Mouse (Mus musculus): ENCODE data around the gene Imp3. TPM values are rescaled to one million over a fixed set of nuclear protein-coding genes. Genes with fewer than 3 reads are reported as not detected.
"Not testable (repeated sequence)": the region's sequence is repeated elsewhere in the genome, so short reads cannot be mapped to it uniquely, and the experiment has no call there.

The Imp3 gene
- 10 to 100 TPM; 52.4 to 53.2 TPM for total RNA-seq (2021)
- long read RNA-seq, experiment 1, transcript Imp3-201 (1 exons, 924 nt): major isoform, 32 of 32 reads
- long read RNA-seq, experiment 1, partial matches to known transcripts: 0 of 32 reads
- long read RNA-seq, experiment 1, other reads (novel, unspliced or antisense): 0 of 32 reads
- long read RNA-seq, experiment 2, transcript Imp3-201 (1 exons, 924 nt): major isoform, 66 of 69 reads
- long read RNA-seq, experiment 2, partial matches to known transcripts: 0 of 69 reads
- long read RNA-seq, experiment 2, other reads (novel, unspliced or antisense): 3 of 69 reads

DNA sequence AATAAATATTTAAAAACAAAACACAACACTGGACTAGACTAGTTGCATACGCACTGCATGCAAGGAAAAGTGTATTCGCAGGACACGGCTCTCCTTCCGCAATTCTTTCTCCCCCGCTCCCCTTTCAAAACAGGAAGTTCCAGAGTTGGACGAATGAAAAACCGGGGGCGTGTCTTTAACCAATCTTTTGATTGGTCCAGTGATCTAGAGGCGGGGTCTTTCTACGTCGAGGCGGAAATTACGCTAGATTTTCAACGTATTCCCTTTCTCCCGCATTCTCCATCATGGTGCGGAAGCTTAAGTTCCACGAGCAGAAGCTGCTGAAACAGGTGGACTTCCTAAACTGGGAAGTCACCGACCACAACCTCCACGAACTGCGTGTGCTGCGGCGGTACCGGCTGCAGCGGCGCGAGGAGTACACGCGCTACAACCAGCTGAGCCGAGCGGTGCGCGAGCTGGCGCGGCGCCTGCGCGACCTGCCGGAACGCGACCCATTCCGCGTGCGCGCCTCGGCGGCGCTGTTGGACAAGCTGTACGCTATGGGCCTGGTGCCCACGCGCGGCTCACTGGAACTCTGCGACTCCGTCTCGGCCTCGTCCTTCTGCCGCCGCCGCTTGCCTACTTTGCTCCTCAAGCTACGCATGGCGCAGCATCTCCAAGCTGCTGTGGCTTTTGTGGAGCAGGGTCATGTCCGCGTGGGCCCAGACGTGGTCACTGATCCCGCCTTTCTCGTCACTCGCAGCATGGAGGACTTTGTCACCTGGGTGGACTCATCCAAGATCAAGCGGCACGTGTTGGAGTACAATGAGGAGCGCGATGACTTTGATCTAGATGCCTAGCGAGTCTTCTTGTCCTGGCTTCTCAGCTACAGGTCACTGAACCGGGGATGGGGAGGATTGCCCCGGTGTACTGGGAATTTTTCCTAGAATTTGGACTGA lies at the start of gene Imp3:
TSS of gene Imp3 (plus strand) at position 253 of the 938 bp plus-strand sequence.
- DNase-seq (ENCODE audit: low spot score in 2 of 2): peak; percentile 88 to 97

DNA sequence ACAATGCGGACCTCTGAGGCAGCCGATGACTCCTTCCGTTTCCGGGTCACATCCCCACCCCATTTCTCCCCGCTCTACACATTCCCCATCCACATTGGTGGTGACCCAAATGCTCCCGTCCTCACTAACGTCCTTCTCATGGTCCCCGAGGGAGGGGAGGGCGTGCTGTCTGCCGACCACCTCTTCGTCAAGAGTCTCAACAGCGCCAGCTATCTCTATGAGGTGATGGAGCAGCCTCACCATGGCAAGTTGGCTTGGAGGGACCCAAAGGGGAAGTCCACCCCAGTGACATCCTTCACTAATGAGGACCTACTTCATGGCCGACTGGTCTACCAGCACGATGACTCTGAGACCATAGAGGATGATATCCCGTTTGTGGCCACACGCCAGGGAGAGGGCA lies 49.7 kb upstream of the Imp3 start:
- no peak for DNase-seq (ENCODE audit: low spot score in 2 of 2)

DNA sequence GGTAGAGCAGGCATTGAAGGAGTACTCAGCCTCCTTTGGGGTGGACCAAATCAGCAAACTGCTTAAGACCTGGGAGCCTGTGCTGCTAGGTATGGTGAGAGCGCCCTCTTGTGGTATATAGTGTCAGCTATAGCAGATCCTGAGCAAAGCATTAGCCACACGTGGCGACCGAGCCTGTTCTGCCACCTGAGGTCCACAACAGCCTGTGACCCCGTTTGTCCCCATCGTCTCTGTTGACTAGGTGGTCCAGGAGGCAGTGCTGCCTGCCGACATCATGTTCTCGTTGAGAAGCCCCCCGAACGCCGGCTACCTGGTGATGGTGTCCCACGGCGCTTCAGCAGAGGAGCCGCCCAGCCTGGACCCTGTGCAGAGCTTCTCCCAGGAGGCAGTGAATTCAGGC lies 47.5 kb upstream of the Imp3 start:
- peak; percentile 68 to 88 for DNase-seq (ENCODE audit: low spot score in 2 of 2)

DNA sequence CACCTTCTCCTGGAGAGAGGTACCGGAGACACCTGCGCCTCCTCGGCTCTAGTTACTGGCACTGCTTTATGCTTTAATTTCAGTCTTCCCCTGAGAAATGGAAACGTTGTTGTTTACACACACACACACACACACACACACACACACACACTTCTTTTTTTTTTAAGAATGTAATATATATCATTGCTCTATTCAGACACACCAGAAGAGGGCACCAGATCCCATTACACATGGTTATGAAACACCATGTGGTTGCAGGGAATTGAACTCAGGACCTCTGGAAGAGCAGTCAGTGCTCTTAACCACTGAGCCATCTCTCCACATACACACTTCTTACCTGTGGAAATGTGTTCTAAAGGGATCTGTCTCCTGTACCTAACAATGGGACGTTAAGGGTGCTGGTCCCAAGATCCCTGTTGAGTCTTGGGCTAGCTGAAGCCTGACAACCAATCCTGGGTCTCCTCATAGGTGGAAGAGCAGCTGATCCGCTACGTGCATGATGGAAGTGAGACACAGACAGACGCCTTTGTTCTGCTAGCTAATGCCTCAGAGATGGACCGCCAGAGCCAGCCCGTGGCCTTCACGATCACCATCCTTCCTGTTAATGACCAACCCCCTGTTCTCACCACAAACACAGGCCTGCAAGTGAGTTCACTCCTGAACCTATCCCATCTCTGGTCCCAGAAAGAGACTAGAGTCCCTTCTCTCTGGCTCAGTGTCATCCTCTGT lies 46.6 kb upstream of the Imp3 start:
- DNase-seq (ENCODE audit: low spot score in 2 of 2): no peak

DNA sequence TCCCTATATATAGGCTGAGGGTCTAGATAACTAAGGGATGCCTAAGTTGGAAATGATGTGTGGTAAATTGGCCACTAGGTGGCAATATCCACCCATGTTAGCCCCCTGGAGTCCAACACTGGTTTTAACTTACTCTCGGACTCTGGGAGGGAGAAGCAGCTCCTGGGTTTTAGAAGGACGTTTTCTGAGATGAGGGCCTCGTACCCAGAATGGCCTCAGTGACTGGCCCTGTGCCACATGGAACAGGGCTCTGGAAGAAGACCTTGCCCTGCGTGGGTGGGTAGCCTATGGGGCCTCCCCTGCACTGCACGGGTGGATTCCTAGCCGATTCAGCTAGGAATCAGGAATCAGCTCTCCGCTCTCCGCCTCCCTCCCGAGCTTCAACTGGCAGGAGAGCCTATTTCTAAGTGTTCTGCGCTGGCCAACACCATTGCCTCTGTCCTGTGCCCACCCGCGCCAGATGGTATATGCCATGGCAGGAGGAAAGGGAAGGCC lies 45.7 kb upstream of the Imp3 start:
- peak; percentile 75 to 85 for DNase-seq (ENCODE audit: low spot score in 2 of 2)

DNA sequence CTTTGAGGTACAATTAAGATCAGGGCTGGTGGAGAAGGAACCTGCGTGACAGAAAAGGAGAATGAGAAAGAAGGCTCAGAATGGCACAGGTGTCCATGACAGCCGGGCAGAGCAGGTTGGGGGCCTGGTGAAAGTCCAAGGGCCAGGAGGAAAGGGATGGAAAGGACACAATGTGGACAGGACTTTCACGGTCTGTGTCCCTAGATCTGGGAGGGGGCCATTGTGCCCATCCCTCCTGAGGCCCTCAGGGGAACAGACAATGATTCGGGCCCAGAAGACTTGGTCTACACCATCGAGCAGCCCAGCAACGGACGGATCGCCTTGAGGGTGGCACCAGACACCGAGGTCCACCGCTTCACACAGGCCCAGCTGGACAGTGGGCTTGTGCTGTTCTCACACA lies 45.2 kb upstream of the Imp3 start:
- no peak for DNase-seq (ENCODE audit: low spot score in 2 of 2)

DNA sequence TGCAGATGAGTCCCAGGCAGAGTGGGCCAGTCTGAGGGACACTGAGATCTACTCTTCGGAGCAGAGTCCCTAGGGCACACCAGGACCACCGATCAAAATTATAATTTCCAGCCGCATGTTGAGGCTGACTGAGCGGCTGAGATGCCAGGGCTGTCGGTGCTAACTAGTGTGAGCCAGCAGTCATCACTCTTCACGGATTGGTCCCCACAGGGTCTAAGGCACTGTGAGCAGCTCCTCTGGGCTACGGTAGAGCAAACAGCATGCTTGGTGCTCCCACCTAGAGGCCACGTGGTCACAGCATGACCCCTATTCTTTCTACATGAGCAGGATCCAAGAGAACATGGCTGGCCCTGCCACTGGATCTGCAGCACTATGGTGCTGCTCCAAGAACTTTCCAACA lies 44.0 kb upstream of the Imp3 start:
- no peak for DNase-seq (ENCODE audit: low spot score in 2 of 2)

DNA sequence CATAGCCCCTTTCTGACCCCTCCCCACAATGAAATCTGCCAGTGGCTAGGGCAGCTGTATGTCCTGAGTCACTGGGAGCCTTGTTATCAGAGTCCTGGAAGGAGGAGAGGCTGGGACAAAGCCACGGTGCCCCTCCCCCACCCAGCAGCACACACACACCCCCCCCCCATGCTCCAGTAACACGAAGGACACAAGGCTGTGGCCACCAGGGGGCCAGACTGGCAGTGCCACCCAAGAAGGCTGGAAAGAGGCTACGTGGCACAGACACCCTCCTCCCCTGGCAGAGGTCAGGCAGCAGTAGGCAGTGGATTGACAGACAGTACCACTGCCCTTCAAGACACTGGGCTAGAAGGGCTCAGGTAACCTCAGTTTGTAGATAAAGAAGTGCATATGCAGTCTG lies 43.3 kb upstream of the Imp3 start:
- DNase-seq (ENCODE audit: low spot score in 2 of 2): no peak

DNA sequence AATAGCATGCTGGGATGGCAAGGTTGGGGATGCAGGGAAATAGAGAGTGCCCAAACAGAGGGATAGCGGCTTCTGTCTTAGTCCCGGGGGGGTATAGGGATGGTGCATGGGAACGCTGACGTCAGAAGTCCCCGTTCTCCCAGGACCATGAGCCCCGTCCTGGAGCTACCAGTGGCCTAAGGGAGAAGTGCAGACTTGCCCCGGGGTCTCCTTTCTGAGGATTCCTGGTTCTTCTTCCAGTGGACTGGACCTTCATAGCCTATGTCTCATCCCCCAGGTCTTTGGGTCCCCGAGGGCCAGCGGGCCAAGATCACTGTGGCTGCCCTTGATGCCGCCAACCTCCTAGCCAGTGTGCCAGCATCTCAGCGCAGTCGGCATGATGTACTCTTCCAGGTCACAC lies 40.5 kb upstream of the Imp3 start:
- DNase-seq (ENCODE audit: low spot score in 2 of 2): no peak

DNA sequence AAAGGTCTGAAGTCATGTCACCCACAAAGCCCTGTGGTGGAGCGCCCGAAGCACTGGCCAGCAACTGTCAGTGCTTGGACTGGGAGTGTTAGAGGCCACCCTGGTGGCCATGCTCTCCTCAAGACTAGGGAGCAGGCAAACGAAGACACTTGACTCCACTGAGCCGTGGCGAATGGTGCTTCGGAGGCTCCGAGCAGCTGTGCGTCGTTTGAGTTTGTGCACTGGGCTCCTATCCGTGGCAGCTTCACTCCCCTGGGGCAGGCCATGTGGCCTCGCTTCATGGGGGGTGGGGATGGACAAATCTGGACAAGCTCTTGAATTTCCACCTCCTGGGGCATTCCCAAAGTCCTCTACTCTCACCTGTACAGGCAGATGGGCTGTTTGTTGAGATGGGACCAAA lies 37.9 kb upstream of the Imp3 start:
- no peak for DNase-seq (ENCODE audit: low spot score in 2 of 2)

DNA sequence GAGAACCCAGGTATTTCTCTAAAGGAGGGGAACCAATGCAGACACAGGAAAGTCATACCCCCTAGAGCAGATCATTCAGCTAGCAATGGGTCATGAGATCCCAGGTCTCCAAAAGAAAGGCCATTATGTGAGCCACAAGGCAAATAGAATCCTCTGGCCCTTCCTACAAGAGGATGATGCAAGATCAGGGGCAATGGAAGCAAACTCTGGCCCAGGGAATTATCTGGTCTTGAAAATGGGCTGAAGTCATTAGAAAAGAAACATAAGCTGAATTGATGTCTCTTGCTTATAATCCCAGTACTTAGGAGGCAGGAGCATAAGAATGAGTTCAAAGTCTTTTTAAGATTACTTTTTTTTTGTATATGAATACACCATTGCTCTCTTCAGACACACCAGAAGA lies 37.2 kb upstream of the Imp3 start:
- no peak for DNase-seq (ENCODE audit: low spot score in 2 of 2)

DNA sequence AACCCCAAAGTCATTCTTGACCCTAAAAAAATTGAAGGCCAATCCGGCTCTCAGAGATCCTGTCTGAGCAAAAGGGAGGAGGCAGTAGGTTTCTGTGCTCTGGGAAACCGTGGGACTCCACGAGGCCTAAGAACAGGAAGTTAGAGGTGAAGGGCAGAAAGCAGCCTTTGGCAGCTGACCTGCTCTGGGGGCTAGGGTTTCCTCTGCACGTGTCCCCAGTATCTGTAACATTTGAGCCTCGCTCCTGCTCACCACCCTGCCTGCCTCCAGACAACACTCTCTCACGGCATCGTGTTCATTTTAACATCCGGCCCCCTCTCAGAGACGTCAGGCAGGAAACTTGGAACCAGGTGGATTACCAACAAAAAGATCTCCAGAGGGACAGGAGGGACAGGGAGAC lies 36.7 kb upstream of the Imp3 start:
- DNase-seq (ENCODE audit: low spot score in 2 of 2): no peak

DNA sequence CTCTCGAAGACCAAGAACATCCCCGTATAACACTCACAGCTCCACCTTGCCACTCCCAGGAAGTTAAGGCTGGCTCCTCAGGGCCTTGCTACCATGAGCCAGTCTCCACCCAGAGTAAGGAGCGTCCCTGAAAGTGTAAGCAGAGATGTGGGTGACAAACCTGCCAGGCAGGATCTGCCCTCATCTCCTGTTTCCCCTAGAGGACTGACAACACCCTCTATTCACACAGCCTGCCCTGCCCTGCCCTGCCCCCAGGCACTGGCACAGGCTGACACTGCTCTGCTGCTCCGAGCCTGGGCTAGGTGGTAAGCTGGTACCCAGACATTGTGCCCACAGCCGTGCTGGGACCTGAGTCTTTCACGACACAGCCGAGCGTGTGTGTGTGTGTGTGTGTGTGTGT lies 36.1 kb upstream of the Imp3 start:
- DNase-seq (ENCODE audit: low spot score in 2 of 2): no peak

DNA sequence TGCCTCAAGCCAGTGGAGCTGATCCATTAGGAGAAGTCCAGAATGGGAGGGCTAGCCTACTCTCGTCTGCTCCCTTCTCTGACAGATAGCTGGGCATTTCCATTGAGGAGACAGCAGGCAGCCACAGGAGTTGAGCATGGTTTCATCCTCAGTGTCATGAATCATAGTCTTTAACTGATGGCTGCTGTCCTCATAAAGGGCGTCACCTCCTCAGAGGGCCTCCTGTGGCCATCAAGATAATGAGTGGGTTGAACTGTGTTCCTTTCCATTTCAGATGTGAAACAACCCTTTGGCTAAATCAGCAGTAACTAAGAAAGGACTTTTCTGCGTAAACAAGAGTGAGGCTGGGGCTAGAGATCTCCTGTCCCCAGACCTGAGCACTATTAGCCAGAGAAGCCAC lies 33.6 kb upstream of the Imp3 start:
- DNase-seq (ENCODE audit: low spot score in 2 of 2): no peak

DNA sequence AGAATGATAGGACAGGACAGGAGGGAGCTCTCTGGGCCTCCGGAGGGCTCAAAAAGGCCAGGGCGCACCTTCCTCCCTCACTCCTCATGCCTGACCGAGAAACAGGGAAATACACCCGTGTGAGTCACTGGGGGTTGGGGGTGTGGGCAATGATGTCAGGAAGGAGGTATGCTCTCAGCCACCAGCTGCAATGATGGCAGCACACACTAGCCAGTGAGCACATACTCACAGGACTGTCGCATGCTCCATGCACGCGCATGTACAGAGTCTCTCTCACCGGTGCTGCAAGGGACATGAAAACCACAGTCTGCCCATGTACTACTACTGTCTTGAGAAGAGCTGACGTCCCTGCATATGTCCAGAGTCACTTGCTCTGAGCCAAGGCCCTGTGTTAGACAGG lies 29.7 kb upstream of the Imp3 start:
- no peak for DNase-seq (ENCODE audit: low spot score in 2 of 2)

DNA sequence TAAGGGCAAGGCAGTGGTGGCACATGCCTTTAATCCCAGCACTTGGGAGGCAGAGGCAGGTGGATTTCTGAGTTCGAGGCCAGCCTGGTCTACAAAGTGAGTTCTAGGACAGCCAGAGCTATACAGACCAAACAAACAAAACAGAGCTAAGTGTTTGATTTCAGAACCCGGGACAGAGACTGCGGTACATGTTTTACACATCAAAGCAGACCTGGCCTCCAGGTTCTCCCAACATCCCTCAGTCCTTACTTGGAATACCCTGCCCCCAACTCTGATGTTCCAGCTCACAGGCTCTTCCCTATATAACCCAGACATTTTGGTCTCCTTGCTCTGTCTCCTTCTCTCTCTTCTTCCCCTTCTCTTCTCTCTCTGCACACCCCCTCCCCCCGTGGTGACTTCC lies 27.3 kb upstream of the Imp3 start:
- DNase-seq (ENCODE audit: low spot score in 2 of 2): not testable (repeated sequence)

DNA sequence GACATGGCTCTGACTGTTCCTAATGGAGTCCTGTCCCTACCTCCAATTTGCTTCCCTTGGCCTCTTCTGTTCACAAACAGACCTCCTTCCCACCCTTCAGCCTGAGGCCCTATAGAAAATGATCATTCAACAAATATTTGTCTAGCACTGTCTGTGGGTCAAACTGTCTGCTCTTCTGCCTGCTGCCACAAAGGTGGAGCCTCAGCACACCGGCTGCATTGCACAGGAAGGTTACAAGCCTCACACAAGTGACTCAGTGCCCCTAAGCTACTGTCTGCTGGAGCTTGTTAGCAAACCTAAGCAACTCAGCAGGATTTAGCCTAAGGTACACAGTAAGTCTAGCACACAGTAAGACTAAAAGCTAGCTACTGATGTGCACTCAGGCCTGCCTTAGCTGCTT lies 26.3 kb upstream of the Imp3 start:
- no peak for DNase-seq (ENCODE audit: low spot score in 2 of 2)

DNA sequence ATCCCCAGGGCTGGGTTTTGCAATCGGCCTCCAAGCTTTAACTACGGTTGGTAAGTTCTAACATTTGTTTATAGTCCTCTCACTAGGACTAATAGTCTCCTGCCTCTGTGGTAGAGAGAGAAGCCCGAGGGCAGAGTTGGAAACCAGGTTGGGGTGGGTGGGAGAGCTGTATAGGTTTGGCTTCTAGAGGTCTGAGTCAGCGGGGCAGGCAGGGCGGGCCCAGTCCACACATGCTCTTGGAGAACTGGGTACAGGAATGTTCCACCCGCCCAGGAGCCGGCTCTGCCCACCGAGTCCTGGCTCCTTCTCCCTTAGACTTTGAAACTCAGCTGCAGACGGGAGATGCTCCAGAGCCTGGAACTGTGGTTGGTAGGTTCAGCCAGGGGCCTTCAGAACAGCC lies 23.3 kb upstream of the Imp3 start:
- no peak for DNase-seq (ENCODE audit: low spot score in 2 of 2)

DNA sequence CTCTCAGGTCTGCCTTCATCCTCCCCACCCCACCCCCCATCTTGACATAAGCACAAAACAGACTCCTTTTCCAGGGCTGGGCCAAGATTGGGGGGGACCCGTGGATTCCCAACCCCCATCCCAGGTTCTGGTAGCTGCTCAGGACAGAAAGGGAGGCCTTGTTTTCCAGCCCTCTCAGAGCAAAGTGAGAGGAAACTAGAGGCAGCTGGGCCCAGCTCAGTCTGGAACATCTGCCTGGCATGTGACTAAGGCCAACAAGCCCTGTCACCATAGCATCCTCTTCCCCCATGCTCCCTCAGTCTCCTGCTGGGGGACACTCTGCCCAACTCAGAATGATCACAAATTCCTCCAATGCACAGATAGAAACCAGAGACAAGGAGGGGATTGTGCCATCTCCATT lies 22.2 kb upstream of the Imp3 start:
- no peak for DNase-seq (ENCODE audit: low spot score in 2 of 2)

DNA sequence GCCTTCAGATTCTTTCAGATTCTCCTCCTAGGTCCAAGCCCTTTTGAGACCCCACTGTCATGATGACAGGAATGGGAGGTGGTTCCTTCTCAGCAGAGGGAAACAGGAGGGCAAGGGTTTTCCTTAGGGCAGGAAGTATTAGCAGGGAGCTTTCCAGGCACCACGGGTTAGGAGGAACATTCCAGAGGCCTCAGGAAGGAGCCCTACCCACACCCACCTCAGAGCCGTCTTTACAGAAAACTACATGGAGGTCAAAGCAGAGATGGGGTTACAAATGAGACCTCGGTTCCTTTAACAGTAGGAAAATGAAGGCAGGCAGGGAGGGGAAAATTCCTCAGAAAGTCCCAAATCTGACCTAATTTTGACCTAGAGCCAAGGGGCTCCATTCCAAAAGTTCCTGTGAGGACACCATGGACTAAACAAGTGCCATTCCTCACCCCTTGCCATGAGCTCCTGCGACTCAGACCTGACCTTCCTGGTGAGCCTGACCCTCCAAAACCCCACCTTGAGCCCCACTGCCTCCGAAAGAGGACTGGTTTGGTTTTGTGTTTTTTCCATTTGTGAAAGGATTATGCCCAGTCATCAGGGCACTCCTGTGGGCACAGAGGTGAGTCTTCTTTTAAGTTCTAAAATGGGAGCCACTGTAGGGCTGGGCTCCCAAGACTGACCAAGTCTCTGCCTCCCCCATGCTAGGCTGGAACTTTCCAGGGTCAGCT lies 21.4 kb upstream of the Imp3 start:
- no peak for DNase-seq (ENCODE audit: low spot score in 2 of 2)

DNA sequence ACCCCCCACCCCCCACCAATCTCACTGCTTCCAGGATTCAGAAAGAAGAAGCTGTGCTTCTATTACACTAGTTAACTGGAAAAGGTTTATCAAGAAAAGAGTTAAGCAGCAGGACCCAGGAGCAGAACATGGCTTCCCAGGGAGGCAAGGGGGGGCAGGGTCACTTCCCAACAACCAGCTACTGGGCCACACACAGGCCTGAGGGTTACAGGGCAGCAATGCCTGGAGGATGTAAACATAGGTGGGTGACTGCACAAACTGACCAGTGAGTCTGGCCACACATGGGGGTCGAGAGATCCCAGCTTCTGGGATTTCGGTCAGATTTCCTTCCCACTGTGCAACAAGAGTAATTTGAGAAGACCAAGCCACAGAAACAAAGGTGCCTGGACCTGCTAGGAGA lies 20.1 kb upstream of the Imp3 start:
- DNase-seq (ENCODE audit: low spot score in 2 of 2): no peak
